Comparison of ENCODE assay signal across 15 mouse cellular contexts in genomic region chr2:139311401-139311812, GRCm38 (mm10).
A peak's percentile ranks its signal among the peaks of the same experiment; 100 is the strongest.
DNase-seq lines count a peak whose midpoint lies in the region; ATAC-seq and TF ChIP-seq lines count a peak whose summit lies in the region.
"Had no signal": no experiment of that assay in that cellular context is flagged by ENCODE, and none has a peak within 500 bp of the region (broad histone marks: within the 10 kb centered on the region; RNA-seq: fewer than 3 reads in every experiment).

No protein-coding gene starts in this region.

- H3K4me3 ChIP-seq in forebrain, embryonic 16.5 days (replicated peaks; ENCODE audit: low read length) = no peak overlapping the region
- no peak overlapping the region for H3K4me3 ChIP-seq in midbrain, postnatal 0 days (ENCODE audit: low read depth, low read length)
- H3K4me3 ChIP-seq: embryonic facial prominence, embryonic 13.5 days; heart, embryonic 13.5 days; limb, embryonic 13.5 days had no signal

- H3K36me3 ChIP-seq in forebrain, embryonic 16.5 days (ENCODE audit: control insufficient read depth, insufficient read depth) = no peaks in the 10 kb centered on the region
- no peaks in the 10 kb centered on the region for H3K36me3 ChIP-seq in midbrain, postnatal 0 days (ENCODE audit: insufficient read depth, low read length)
- H3K36me3 ChIP-seq: embryonic facial prominence, embryonic 13.5 days; heart, embryonic 13.5 days; limb, embryonic 13.5 days had no signal

- intact Hi-C loops in left cerebral cortex, postnatal 10 days (cut with DNase I) = no loop called here

- H3K27me3 ChIP-seq in forebrain, embryonic 16.5 days (replicated peaks; ENCODE audit: control insufficient read depth, insufficient read depth, low read length) = no peaks in the 10 kb centered on the region
- no peaks in the 10 kb centered on the region for H3K27me3 ChIP-seq in midbrain, postnatal 0 days (ENCODE audit: insufficient read depth, low read length)
- H3K27me3 ChIP-seq: embryonic facial prominence, embryonic 13.5 days; heart, embryonic 13.5 days; limb, embryonic 13.5 days had no signal

- no peak overlapping the region for H3K4me2 ChIP-seq in forebrain, embryonic 16.5 days (ENCODE audit: low read length)
- H3K4me2 ChIP-seq in midbrain, postnatal 0 days (ENCODE audit: low read depth, low read length, poor library complexity, severe bottlenecking) = no peak overlapping the region
- H3K4me2 ChIP-seq: embryonic facial prominence, embryonic 13.5 days; heart, embryonic 13.5 days; limb, embryonic 13.5 days had no signal

- no peaks in the 10 kb centered on the region for H3K9me3 ChIP-seq in forebrain, embryonic 16.5 days (ENCODE audit: control insufficient read depth, low read length)
- no peaks in the 10 kb centered on the region for H3K9me3 ChIP-seq in midbrain, postnatal 0 days (ENCODE audit: low read length)
- H3K9me3 ChIP-seq: embryonic facial prominence, embryonic 13.5 days; heart, embryonic 13.5 days; limb, embryonic 13.5 days had no signal

- peak overlapping the region; percentile 47; the same call in 1 of the 2 replicates for H3K27ac ChIP-seq in forebrain, embryonic 16.5 days (ENCODE audit: low read length)
- H3K27ac ChIP-seq in midbrain, postnatal 0 days (ENCODE audit: low read depth, low read length) = no peak overlapping the region
- H3K27ac ChIP-seq: embryonic facial prominence, embryonic 13.5 days; heart, embryonic 13.5 days; limb, embryonic 13.5 days had no signal

- peak; percentile 15 to 16 for DNase-seq in left cerebral cortex, postnatal 10 days (ENCODE audit: extremely low spot score in 1 of 2, low spot score in 2 of 2)
- DNase-seq in left cerebral cortex, adult 11 months (ENCODE audit: low spot score) = no peak
- DNase-seq in cerebellum, adult 11-12 months = peak; percentile 95
- peak; percentile 83 for DNase-seq in midbrain, postnatal 0 days (ENCODE audit: low spot score)
- no peak for DNase-seq in urinary bladder, adult 18-20 months (ENCODE audit: low spot score in 2 of 2)
- no peak for DNase-seq in kidney, postnatal 14 days
- DNase-seq: kidney, postnatal 25 days; lung, adult 2 months; thymus, adult 18-20 months had no signal

- peak; percentile 99 for ATAC-seq in forebrain, embryonic 16.5 days
- ATAC-seq in midbrain, postnatal 0 days (ENCODE audit: low FRiP score) = peak; percentile 72; the same call in 1 of the 2 replicates
- ATAC-seq: CD4-positive, CD25-positive, alpha-beta regulatory T cell, adult 4 months; inflammation-experienced regulatory T-cells, adult 6 months had no signal

- peaks cover 3% of the 10 kb centered on the region for H3K4me1 ChIP-seq in forebrain, embryonic 16.5 days (replicated peaks; ENCODE audit: control insufficient read depth, insufficient read depth, low read length)
- no peaks in the 10 kb centered on the region for H3K4me1 ChIP-seq in midbrain, postnatal 0 days (ENCODE audit: insufficient read depth, low read length)
- H3K4me1 ChIP-seq: embryonic facial prominence, embryonic 13.5 days; heart, embryonic 13.5 days; limb, embryonic 13.5 days had no signal

- no peak overlapping the region for H3K9ac ChIP-seq in forebrain, embryonic 16.5 days (replicated peaks; ENCODE audit: low read depth, low read length)
- no peak overlapping the region for H3K9ac ChIP-seq in midbrain, postnatal 0 days (replicated peaks; ENCODE audit: low read length, poor library complexity, severe bottlenecking)
- H3K9ac ChIP-seq: embryonic facial prominence, embryonic 13.5 days; heart, embryonic 13.5 days; limb, embryonic 13.5 days had no signal

- 0 out of 2 replicates have a peak, but pooled peaks have one; percentile 3 for TF ChIP-seq CTCF in midbrain, postnatal 0 days (IDR thresholded peaks at IDR 0.05)

- WGBS in forebrain, embryonic 16.5 days = 35% methylated on average over 1 of the region's 1 CpGs
- WGBS in midbrain, postnatal 0 days = 78% methylated on average over 1 of the region's 1 CpGs

Comparison
In these comparisons a context has a peak if more than half of its experiments do, and no peak if none do; other contexts are left out.
1. DNase-seq: peak in left cerebral cortex, postnatal 10 days (2 of 2), cerebellum, adult 11-12 months (single experiment) and midbrain, postnatal 0 days (single experiment); none in left cerebral cortex, adult 11 months (single experiment), urinary bladder, adult 18-20 months (0 of 2) and kidney, postnatal 14 days (single experiment).